8 mouse cellular contexts compared by ENCODE assay signal in the genomic region with DNA sequence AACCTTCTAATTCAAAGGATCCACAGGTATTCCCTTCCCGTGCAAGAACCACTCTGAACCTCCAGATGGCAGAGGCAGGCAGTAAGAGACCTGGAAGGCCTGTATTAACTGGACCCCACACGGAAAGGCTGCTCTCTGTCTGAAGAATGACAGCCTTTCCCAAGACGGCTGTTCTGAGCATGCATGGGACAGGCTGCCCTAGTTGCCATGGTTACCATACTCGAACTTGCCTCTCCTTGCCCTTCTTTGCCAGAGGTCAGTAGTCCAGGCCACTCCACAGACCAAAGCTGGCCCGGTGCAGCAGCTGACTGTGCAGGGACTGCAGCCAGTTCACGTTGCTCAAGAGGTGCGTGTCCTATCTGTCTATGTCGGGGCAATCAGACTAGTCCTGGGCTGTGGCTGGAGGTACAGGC. TPM values are rescaled to one million over a fixed set of nuclear protein-coding genes. Genes with fewer than 3 reads are reported as not detected.
DNase-seq lines count a peak whose midpoint lies in the region; ATAC-seq and TF ChIP-seq lines count a peak whose summit lies in the region.
"Had no signal": no experiment of that assay in that cellular context is flagged by ENCODE, and none has a peak within 500 bp of the region (broad histone marks: within the 10 kb centered on the region; RNA-seq: fewer than 3 reads in every experiment).

No protein-coding gene starts in this region.

- no peak for TF ChIP-seq CTCF in thymus, adult 2 months (IDR thresholded peaks at IDR 0.05; ENCODE audit: borderline replicate concordance, control insufficient read depth, extremely low read depth, insufficient read depth, low read length, poor library complexity)

- DNase-seq in ES-CJ7 (ENCODE audit: low read depth, low spot score) (peak; percentile 78), adipocyte (ENCODE audit: low spot score) (peak; percentile 88)
- DNase-seq in spleen, postnatal 10 days (ENCODE audit: low spot score in 2 of 2), result no peak
- DNase-seq in left cerebral cortex, adult 11 months (ENCODE audit: low spot score), result no peak
- DNase-seq in thymus, adult 2 months, result no peak

- WGBS in hindbrain, embryonic 13.5 days, result 16% methylated on average over 8 of the region's 8 CpGs
- WGBS in liver, embryonic 16.5 days (ENCODE audit: insufficient replicate concordance), result 64% methylated on average over 8 of the region's 8 CpGs
- WGBS in thymus, adult 2 months, result 86% methylated on average over 8 of the region's 8 CpGs

- H3K4me1 ChIP-seq in hindbrain, embryonic 13.5 days (replicated peaks), result peaks cover 11% of the 10 kb centered on the region; the same call in 1 of the 2 replicates
- H3K4me1 ChIP-seq in liver, embryonic 16.5 days (ENCODE audit: control insufficient read depth, low read depth, low read length), result peaks cover 2% of the 10 kb centered on the region
- no peaks in the 10 kb centered on the region for H3K4me1 ChIP-seq in thymus, adult 2 months (replicated peaks; ENCODE audit: control insufficient read depth, insufficient read depth, low read length)

- peak; percentile 40 for ATAC-seq in hindbrain, embryonic 13.5 days (ENCODE audit: low FRiP score)
- peak; percentile 82 for ATAC-seq in liver, embryonic 16.5 days (ENCODE audit: low read depth)

- H3K4me2 ChIP-seq in hindbrain, embryonic 13.5 days, result no peak overlapping the region
- no peak overlapping the region for H3K4me2 ChIP-seq in liver, embryonic 16.5 days (ENCODE audit: low read depth, low read length)

- no peak for TF ChIP-seq POLR2A in thymus, adult 2 months (IDR thresholded peaks at IDR 0.05; ENCODE audit: control insufficient read depth, extremely low read depth, insufficient read depth, low read length, poor library complexity)

- no peaks in the 10 kb centered on the region for H3K9me3 ChIP-seq in hindbrain, embryonic 13.5 days
- H3K9me3 ChIP-seq in liver, embryonic 16.5 days (replicated peaks; ENCODE audit: control insufficient read depth, low read length), result no peaks in the 10 kb centered on the region
- H3K9me3 ChIP-seq: hindbrain, embryonic 15.5 days had no signal

- no peak overlapping the region for H3K4me3 ChIP-seq in hindbrain, embryonic 13.5 days
- no peak overlapping the region for H3K4me3 ChIP-seq in liver, embryonic 16.5 days (ENCODE audit: low read depth, low read length)
- H3K4me3 ChIP-seq in thymus, adult 2 months (ENCODE audit: control insufficient read depth, insufficient read depth, low read length), result no peak overlapping the region
- H3K4me3 ChIP-seq: hindbrain, embryonic 15.5 days had no signal

- H3K9ac ChIP-seq in hindbrain, embryonic 13.5 days, result no peak overlapping the region; the same call in 1 of the 2 replicates
- no peak overlapping the region for H3K9ac ChIP-seq in liver, embryonic 16.5 days (ENCODE audit: low read depth, low read length)
- H3K9ac ChIP-seq: hindbrain, embryonic 15.5 days had no signal

- H3K36me3 ChIP-seq in hindbrain, embryonic 13.5 days, result peaks cover 90% of the 10 kb centered on the region
- peaks cover 14% of the 10 kb centered on the region for H3K36me3 ChIP-seq in liver, embryonic 16.5 days (ENCODE audit: control insufficient read depth, insufficient read depth)
- H3K36me3 ChIP-seq in thymus, adult 2 months (ENCODE audit: control insufficient read depth, insufficient read depth, low read length), result peaks cover 51% of the 10 kb centered on the region

- no peaks in the 10 kb centered on the region for H3K27me3 ChIP-seq in hindbrain, embryonic 13.5 days
- no peaks in the 10 kb centered on the region for H3K27me3 ChIP-seq in liver, embryonic 16.5 days (ENCODE audit: control insufficient read depth, insufficient read depth, low read depth, low read length)
- no peaks in the 10 kb centered on the region for H3K27me3 ChIP-seq in thymus, adult 2 months (ENCODE audit: control insufficient read depth, insufficient read depth, low read length)
- H3K27me3 ChIP-seq: hindbrain, embryonic 15.5 days had no signal

- H3K27ac ChIP-seq in hindbrain, embryonic 13.5 days, result no peak overlapping the region
- no peak overlapping the region for H3K27ac ChIP-seq in liver, embryonic 16.5 days (ENCODE audit: low read length)
- H3K27ac ChIP-seq in thymus, adult 2 months (ENCODE audit: control insufficient read depth, insufficient read depth, low read length), result no peak overlapping the region
- H3K27ac ChIP-seq: hindbrain, embryonic 15.5 days had no signal

RNA-seq across cellular contexts. Expression of a gene that starts 17.2 kb away (rescaled TPM):
- polyA plus RNA-seq in hindbrain, embryonic 13.5 days (2015; fragmentation: Nextera tagmentation; extraction: Ambion mirVana), result 7.8 and 8.3 TPM in 2 replicates
- polyA plus RNA-seq in liver, embryonic 16.5 days (2015; fragmentation: Nextera tagmentation; extraction: Ambion mirVana), result 2.0 and 2.7 TPM in 2 replicates
- 76.1 and 88.8 TPM in 2 replicates for polyA plus RNA-seq in thymus, adult 2 months (2012; rRNA removed)

RNA-seq across cellular contexts. Expression of a gene that starts 18.9 kb away (rescaled TPM):
- polyA plus RNA-seq in hindbrain, embryonic 13.5 days (2015; fragmentation: Nextera tagmentation; extraction: Ambion mirVana), result 1.4 and 1.7 TPM in 2 replicates
- 0.08 and 0.32 TPM in 2 replicates for polyA plus RNA-seq in liver, embryonic 16.5 days (2015; fragmentation: Nextera tagmentation; extraction: Ambion mirVana)
- 0.36 and 0.45 TPM in 2 replicates for polyA plus RNA-seq in thymus, adult 2 months (2012; rRNA removed)

RNA-seq across cellular contexts. Expression of a gene that starts 20.7 kb away (rescaled TPM):
- polyA plus RNA-seq in hindbrain, embryonic 13.5 days (2015; fragmentation: Nextera tagmentation; extraction: Ambion mirVana), result 20.2 and 22.2 TPM in 2 replicates
- polyA plus RNA-seq in liver, embryonic 16.5 days (2015; fragmentation: Nextera tagmentation; extraction: Ambion mirVana), result 2.4 and 3.0 TPM in 2 replicates
- 190 and 211 TPM in 2 replicates for polyA plus RNA-seq in thymus, adult 2 months (2012; rRNA removed)

RNA-seq across cellular contexts. Expression of a gene that starts 39.0 kb away (rescaled TPM):
- 0.44 TPM in 1 of 2 replicates, not detected in the other for polyA plus RNA-seq in hindbrain, embryonic 13.5 days (2015; fragmentation: Nextera tagmentation; extraction: Ambion mirVana)
- 0.15 TPM in 1 of 2 replicates, not detected in the other for polyA plus RNA-seq in liver, embryonic 16.5 days (2015; fragmentation: Nextera tagmentation; extraction: Ambion mirVana)
- 7.1 and 9.1 TPM in 2 replicates for polyA plus RNA-seq in thymus, adult 2 months (2012; rRNA removed)

RNA-seq across cellular contexts. Expression of a gene that starts 41.4 kb away (rescaled TPM):
- polyA plus RNA-seq in hindbrain, embryonic 13.5 days (2015; fragmentation: Nextera tagmentation; extraction: Ambion mirVana), result 0.22 and 0.66 TPM in 2 replicates
- polyA plus RNA-seq in liver, embryonic 16.5 days (2015; fragmentation: Nextera tagmentation; extraction: Ambion mirVana), result 0.87 and 1.0 TPM in 2 replicates
- polyA plus RNA-seq in thymus, adult 2 months (2012; rRNA removed), result 82.6 and 84.0 TPM in 2 replicates

Comparison
In these comparisons a context has a peak if more than half of its experiments do, and no peak if none do; other contexts are left out.
1. DNase-seq: peak in ES-CJ7 (single experiment) and adipocyte (single experiment); none in spleen, postnatal 10 days (0 of 2), left cerebral cortex, adult 11 months (single experiment) and thymus, adult 2 months (single experiment).